Mouse (Mus musculus) lung, adult 2 months (tissue): Measurements from ENCODE around the gene Abcc9. TPM values are rescaled to one million over a fixed set of nuclear protein-coding genes. Genes with fewer than 3 reads are reported as not detected.

Source experiments
- DNase-seq: peaks from one replicate; pipeline ENCODE4 v3.0.0; 2022
- H3K4me1 ChIP-seq: fragments of 200-500 bp; 2 replicates; pipeline ENCODE4 v1.6.1; 2011; ENCODE audit warnings: low read length; ENCODE audit not compliant: control insufficient read depth, insufficient read depth
- H3K4me3 ChIP-seq: fragments of 200-500 bp; replicated peaks from 2 replicates; pipeline ENCODE3; 2011; ENCODE audit warnings: low read depth, mild to moderate bottlenecking, control low read depth, low read length; ENCODE audit errors: extremely low read depth
- CTCF ChIP-seq: fragments of 200-500 bp; IDR thresholded peaks from 2 replicates; pipeline ENCODE4 v1.5.1; 2011; ENCODE audit warnings: mild to moderate bottlenecking, low read length, control low read depth; ENCODE audit not compliant: insufficient read depth
- POLR2A ChIP-seq: fragments of 200-500 bp; IDR thresholded peaks from 2 replicates; pipeline ENCODE4 v1.6.1; 2011; ENCODE audit warnings: low read depth, mild to moderate bottlenecking, control low read depth, low read length, borderline replicate concordance; ENCODE audit errors: extremely low read depth
- WGBS: fragments of 180-500 bp; shearing (Covaris S2); methylation state at CpG from one replicate; pipeline ENCODE4 v1.1.7; 2018; 5-methylcytosine and 5-hydroxymethylcytosine counted together
- polyA plus RNA-seq: library from polyadenylated mRNA; depleted of rRNA; stranded (reverse); fragments of >200 nt; gene quantifications from 2 replicates; pipeline ENCODE4 v1.2.3, GENCODE M21; 2012

The Abcc9 gene
- polyA plus RNA-seq, 1 experiment = 4.5 TPM

DNA sequence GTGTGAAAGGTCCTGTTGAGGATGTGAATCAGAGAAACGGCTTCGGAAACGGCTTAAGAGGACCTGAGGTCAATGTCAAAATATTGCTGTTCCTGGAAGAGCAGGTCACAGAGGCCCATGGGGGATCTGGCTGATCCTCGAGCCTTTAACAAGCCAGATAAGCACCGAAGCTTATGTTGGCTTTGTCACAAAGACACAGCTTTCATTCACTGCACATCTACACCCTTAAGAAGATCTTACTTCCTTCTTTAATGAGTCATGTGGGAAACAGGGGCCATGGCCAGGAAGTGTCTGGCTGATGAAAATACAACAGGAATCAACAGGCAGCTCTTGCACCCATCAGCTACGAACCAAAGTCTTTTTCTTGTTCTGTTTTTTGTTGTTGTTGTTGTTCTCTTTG, 6.3 kb upstream of the Abcc9 start:
- no peak for TF ChIP-seq CTCF
- TF ChIP-seq POLR2A = no peak
- Histone ChIP-seq H3K4me3 (no peak overlapping the region), H3K4me1 (no peaks in the 10 kb centered on the region)
- WGBS = 53% methylated on average over 6 of the region's 6 CpGs
- no peak for DNase-seq

- DNase-seq = no peak
- TF ChIP-seq POLR2A (no peak), CTCF (peak; percentile 36; the same call in 1 of the 2 replicates)
- 83% methylated on average over 3 of the region's 3 CpGs for WGBS
- Histone ChIP-seq H3K4me1 (no peaks in the 10 kb centered on the region), H3K4me3 (no peak overlapping the region)
These were observed 4.6 kb upstream of the Abcc9 start for GRCm38 (mm10) chr6:142706688-142707087.

DNA sequence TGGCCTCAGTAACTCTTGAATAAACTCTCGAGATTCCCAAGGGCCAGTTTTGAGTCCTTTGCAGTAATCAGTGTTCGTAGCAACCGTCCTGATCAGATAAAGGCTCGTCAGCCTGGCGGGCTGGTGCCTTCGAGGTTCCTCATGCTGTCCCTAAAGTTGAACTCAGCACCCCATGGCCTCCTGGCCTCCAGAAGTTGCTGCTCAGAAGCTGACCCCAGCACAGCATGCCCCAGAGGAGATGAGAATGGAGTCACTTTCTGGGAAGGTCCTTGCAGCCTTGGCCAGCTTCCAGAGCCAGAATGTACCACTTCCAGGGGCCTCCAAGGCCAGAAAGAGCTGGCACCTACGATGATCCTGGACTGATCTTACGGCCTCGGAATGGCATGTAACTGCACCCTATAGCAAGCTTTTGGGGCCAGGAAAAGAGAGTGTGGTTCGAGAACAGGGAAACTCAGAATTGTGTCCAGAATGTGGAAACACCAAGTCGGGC, 1.4 kb upstream of the Abcc9 start:
- TF ChIP-seq POLR2A = no peak
- TF ChIP-seq CTCF = no peak
- H3K4me1 ChIP-seq = no peaks in the 10 kb centered on the region
- DNase-seq = no peak
- 55% methylated on average over 11 of the region's 11 CpGs for WGBS
- H3K4me3 ChIP-seq = no peak overlapping the region

DNA sequence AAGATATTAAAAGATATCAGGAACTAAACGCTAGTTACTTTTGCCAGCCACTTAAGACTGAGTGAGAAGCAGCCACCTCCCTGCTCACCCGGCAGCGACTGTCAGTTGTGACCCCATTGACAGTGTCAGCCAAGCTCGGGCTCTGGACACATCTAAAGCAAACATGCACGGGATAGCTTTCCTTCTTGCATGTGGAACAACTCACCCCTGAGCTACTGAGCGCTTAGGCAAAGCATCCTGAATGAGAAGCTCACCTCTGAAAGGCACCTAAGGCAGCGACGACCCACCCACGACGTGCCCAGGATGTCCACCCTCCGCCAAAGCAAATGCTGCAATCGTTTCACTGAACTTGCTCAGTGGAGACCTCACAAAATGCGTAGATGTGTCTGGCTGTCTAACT, 954 bp downstream of the Abcc9 start:
- Histone ChIP-seq H3K4me3 (no peak overlapping the region), H3K4me1 (no peaks in the 10 kb centered on the region)
- WGBS = 62% methylated on average over 13 of the region's 13 CpGs
- TF ChIP-seq CTCF (no peak), POLR2A (no peak)
- no peak for DNase-seq

DNA sequence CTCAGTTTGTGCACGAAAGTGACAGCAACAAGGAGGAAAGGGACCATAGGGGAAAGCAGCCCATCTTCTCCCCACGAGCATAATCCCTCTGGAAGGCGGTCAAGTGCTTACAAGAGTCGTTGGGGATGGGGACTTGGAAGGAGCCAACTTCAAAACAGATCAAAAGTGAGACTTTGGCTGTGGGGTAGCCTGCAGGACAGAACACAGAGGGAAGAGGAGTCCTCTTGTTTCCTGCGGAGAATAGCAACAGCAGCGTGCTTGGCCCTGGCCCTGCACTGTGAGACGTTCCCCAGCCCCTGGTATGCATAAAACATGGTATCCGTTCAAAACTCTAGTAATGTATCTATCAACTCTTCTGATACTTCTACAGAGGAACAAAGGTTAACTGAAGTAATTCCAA, 1.4 kb downstream of the Abcc9 start:
- Histone ChIP-seq H3K4me3 (no peak overlapping the region), H3K4me1 (no peaks in the 10 kb centered on the region)
- 65% methylated on average over 8 of the region's 8 CpGs for WGBS
- TF ChIP-seq CTCF (no peak), POLR2A (no peak)
- no peak for DNase-seq

DNA sequence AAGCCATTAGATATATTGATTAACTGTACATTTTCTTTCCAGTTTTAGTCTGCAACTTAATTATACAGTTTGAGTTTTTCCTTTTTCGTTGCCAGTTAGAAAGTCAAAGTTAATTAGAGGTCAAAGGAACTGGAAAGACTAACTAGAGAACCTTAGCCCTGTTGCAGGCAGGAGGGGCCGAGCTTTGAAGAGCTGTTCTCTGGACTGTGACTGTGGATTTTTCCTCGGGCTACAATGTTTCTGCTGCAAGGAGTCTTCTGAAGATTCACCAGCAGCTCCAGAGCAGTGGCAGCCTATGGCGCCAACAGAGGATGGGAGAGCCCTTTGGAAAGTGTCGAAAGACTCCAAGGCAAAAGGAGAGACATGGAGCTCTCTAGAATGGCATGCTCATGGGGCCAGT, 10.0 kb downstream of the Abcc9 start:
- Histone ChIP-seq H3K4me3 (no peak overlapping the region), H3K4me1 (no peaks in the 10 kb centered on the region)
- 75% methylated on average over 5 of the region's 5 CpGs for WGBS

DNA sequence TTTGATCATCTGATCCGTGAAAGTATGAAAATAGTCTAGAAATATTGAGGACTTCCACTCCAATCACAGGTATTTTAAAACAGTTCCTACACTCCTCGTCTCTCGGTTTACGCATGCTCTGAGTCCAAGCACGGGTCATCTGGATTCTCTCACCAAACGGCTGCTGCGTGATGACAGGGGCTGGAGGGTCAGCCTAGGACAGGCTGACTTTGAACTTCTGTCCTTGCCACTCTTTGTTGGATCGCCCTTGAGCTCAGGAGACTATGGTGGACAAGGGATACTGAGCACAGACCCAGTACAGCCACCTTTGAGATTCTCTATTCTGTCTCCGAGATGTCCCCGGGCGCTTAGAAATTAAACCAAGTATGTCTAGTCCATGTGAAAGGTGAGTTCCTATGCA, 12.4 kb downstream of the Abcc9 start:
- no peak for DNase-seq
- Histone ChIP-seq H3K4me1 (no peaks in the 10 kb centered on the region), H3K4me3 (no peak overlapping the region)
- 84% methylated on average over 11 of the region's 11 CpGs for WGBS
- TF ChIP-seq POLR2A = no peak
- no peak for TF ChIP-seq CTCF

More for the DNA sequence above, 10.0 kb downstream of the Abcc9 start:
- TF ChIP-seq POLR2A (no peak), CTCF (no peak)
- DNase-seq = no peak

DNA sequence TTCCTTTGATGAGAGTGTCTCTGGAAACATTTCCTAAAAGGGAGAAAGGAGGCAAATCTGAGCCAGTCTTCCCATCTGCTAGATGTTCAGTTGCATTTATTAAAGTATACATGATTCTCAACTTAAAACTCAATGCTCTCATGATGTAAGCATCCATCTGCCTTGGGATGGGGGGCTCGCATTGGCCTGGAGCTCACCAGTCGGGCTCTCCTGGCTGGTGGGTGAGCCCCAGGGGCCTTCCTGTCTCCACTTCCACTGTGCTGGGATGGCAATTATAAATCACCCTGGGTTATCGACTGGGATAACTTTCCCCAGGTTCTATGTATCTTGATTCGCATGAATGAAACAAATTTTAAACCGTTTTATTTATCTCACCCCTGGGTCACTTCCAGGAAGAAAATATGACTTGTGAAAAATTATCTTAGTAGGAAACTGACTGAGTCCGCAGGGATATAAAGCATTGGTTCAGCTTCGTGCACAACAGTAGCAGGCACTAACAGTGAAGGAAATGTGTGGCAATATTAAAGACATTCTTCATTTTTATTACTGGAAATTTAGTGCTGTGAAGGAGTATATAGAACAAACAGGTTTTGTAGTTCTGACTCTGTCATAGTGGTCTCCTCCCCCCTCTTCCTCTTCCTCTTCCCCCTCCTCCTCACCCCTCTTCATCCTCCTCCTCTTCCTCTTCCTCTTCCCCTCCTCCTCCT, 19.0 kb downstream of the Abcc9 start:
- Histone ChIP-seq H3K4me3 (no peak overlapping the region), H3K4me1 (no peaks in the 10 kb centered on the region)
- 59% methylated on average over 7 of the region's 7 CpGs for WGBS
- DNase-seq = no peak
- TF ChIP-seq CTCF = no peak
- no peak for TF ChIP-seq POLR2A

DNA sequence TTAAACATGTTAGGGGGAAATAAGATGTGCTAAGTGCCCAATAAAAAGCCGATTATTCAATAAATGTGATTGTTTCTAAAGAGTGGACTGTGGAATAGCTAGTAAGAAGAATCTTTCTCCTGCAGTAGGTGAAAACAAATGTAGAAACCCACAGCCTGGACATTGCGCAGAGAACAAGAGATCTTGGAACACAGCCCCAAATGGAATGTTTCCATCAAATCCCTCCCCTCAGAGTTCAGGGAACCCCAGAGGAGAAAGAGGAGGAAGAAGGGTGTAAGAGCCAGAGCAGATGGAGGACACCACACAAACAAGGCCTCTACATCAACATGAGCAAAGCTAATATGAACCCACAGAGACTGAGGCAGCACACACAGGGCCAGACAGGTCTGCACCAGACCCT, 32.1 kb downstream of the Abcc9 start:
- TF ChIP-seq POLR2A = no peak
- no peak for TF ChIP-seq CTCF
- Histone ChIP-seq H3K4me3 (no peak overlapping the region), H3K4me1 (no peaks in the 10 kb centered on the region; the same call in 1 of the 2 replicates)
- no peak for DNase-seq
- 95% methylated on average over 2 of the region's 2 CpGs for WGBS

DNA sequence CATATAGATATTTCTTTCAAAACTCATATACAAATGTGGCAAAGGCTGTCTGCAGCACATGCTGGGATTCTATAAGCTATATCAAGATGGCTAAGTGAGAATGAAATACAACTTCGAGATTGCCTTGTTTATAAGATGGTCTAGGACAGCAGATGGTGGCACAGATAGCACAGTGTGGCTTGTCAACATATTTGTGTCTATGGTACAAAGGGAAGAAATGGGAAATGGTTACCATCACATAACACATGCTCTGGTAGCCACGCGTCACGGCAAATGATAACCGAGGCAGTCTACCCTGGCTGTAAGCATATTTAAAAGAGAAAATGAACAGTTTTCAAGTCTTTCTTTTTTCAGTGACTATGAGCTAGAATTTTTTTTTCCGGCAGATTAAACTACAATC, 32.8 kb downstream of the Abcc9 start:
- Histone ChIP-seq H3K4me1 (no peaks in the 10 kb centered on the region; the same call in 1 of the 2 replicates), H3K4me3 (no peak overlapping the region)
- WGBS = 88% methylated on average over 6 of the region's 6 CpGs
- DNase-seq = no peak
- no peak for TF ChIP-seq POLR2A
- TF ChIP-seq CTCF = no peak
